Mouse (Mus musculus) lung, postnatal 0 days (tissue): ENCODE measurements around the gene Gm34653. TPM values are rescaled to one million over a fixed set of nuclear protein-coding genes. Genes with fewer than 3 reads are reported as not detected.

Source experiments
- ATAC-seq: fragments of 200-750 bp; cut with Nextera tagmentation; 2 replicates; pipeline ENCODE4 v1.8.0; 2017; ENCODE audit warnings: moderate library complexity
- DNase-seq: peaks from one replicate; pipeline ENCODE4 v3.0.0-alpha.2; 2016; ENCODE audit warnings: low spot score
- H3K27ac ChIP-seq: fragments of 300-500 bp; sonication (generic); 2 replicates; pipeline ENCODE4 v1.5.1; 2014; ENCODE audit warnings: antibody characterized with exemption, mild to moderate bottlenecking, low read length, mixed read lengths
- H3K27me3 ChIP-seq: fragments of 300-500 bp; sonication (generic); replicated peaks from 2 replicates; pipeline ENCODE4 v1.6.1; 2014; ENCODE audit warnings: low read length, mixed read lengths; ENCODE audit not compliant: insufficient read depth
- H3K36me3 ChIP-seq: fragments of 300-500 bp; sonication (generic); 2 replicates; pipeline ENCODE4 v1.6.1; 2014; ENCODE audit warnings: low read length, mixed read lengths; ENCODE audit not compliant: insufficient read depth
- H3K4me1 ChIP-seq: fragments of 300-500 bp; sonication (generic); 2 replicates; pipeline ENCODE4 v1.6.1; 2014; ENCODE audit warnings: antibody characterized with exemption, low read depth, low read length, mixed read lengths; ENCODE audit not compliant: insufficient read depth
- H3K4me2 ChIP-seq: fragments of 300-500 bp; sonication (generic); replicated peaks from 2 replicates; pipeline ENCODE4 v1.6.1; 2014; ENCODE audit warnings: low read depth, mild to moderate bottlenecking, low read length, moderate library complexity, mixed read lengths
- H3K4me3 ChIP-seq: fragments of 300-500 bp; sonication (generic); 2 replicates; pipeline ENCODE4 v1.5.1; 2014; ENCODE audit warnings: low read depth, low read length
- H3K9ac ChIP-seq: fragments of 300-500 bp; sonication (generic); replicated peaks from 2 replicates; pipeline ENCODE4 v1.6.1; 2014; ENCODE audit warnings: low read depth, mild to moderate bottlenecking
- H3K9me3 ChIP-seq: fragments of 300-500 bp; sonication (generic); 2 replicates; pipeline ENCODE4 v1.6.1; 2016; ENCODE audit warnings: low read length, mixed read lengths
- CTCF ChIP-seq: IDR thresholded peaks from 2 replicates; pipeline ENCODE4 v1.5.1; 2016; ENCODE audit warnings: antibody characterized with exemption, mild to moderate bottlenecking
- EP300 ChIP-seq: IDR thresholded peaks from 2 replicates; pipeline ENCODE4 v1.6.1; 2016; ENCODE audit warnings: antibody characterized with exemption, mild to moderate bottlenecking, control low read depth
- WGBS: fragments of 180-500 bp; shearing (Covaris S2); extraction: QIAGEN DNeasy Blood & Tissue Kit; methylation state at CpG from one replicate; pipeline ENCODE4 v1.1.7; 2014; 5-methylcytosine and 5-hydroxymethylcytosine counted together
- polyA plus RNA-seq: library from polyadenylated mRNA; unstranded; fragments of >200 nt; fragmentation: Nextera tagmentation; extraction: Ambion mirVana; gene quantifications from 2 replicates; pipeline ENCODE4 v1.2.1, GENCODE M21; 2015

Gene Gm34653
- polyA plus RNA-seq, 1 experiment from 2014 or later = not detected

- Histone ChIP-seq H3K4me2 (no peak overlapping the region), H3K36me3 (no peaks in the 10 kb centered on the region), H3K27me3 (no peaks in the 10 kb centered on the region), H3K27ac (peak overlapping the region; percentile 59; the same call in 1 of the 2 replicates), H3K4me3 (no peak overlapping the region), H3K9ac (no peak overlapping the region), H3K4me1 (no peaks in the 10 kb centered on the region), H3K9me3 (no peaks in the 10 kb centered on the region)
- peak; percentile 25 for DNase-seq
- no peak for TF ChIP-seq CTCF
- peak; percentile 73 for TF ChIP-seq EP300
- WGBS = 72% methylated on average over 11 of the region's 11 CpGs
- ATAC-seq = peak; percentile 85
Observed at GRCm38 (mm10) chr2:34843211-34843939, 10.6 kb downstream of the Gm34653 start.

GRCm38 (mm10) chr2:34847702-34848101 lies 14.9 kb downstream of the Gm34653 start:
- Histone ChIP-seq H3K27ac (no peak overlapping the region), H3K27me3 (no peaks in the 10 kb centered on the region), H3K36me3 (0 out of 2 replicates have a peak, but pooled peaks cover 10% of the 10 kb centered on the region), H3K4me3 (no peak overlapping the region), H3K4me1 (no peaks in the 10 kb centered on the region), H3K9ac (no peak overlapping the region), H3K4me2 (no peak overlapping the region), H3K9me3 (no peaks in the 10 kb centered on the region)
- no peak for ATAC-seq
- WGBS = 76% methylated on average over 1 of the region's 1 CpGs
- TF ChIP-seq CTCF (no peak), EP300 (no peak)
- no peak for DNase-seq

GRCm38 (mm10) chr2:34855265-34855664 lies 22.5 kb downstream of the Gm34653 start:
- ATAC-seq (no peak), DNase-seq (no peak)
- TF ChIP-seq CTCF = peak; percentile 61
- TF ChIP-seq EP300 = no peak
- H3K9ac ChIP-seq = no peak overlapping the region
- H3K4me2 ChIP-seq = no peak overlapping the region
- H3K4me1 ChIP-seq = no peaks in the 10 kb centered on the region
- H3K4me3 ChIP-seq = no peak overlapping the region
- H3K9me3 ChIP-seq = no peaks in the 10 kb centered on the region
- 91% methylated on average over 4 of the region's 4 CpGs for WGBS
- no peak overlapping the region for H3K27ac ChIP-seq
- H3K27me3 ChIP-seq = no peaks in the 10 kb centered on the region
- peaks cover 41% of the 10 kb centered on the region for H3K36me3 ChIP-seq

- H3K27ac ChIP-seq = no peak overlapping the region
- DNase-seq (no peak), ATAC-seq (no peak)
- H3K27me3 ChIP-seq = no peaks in the 10 kb centered on the region
- 92% methylated on average over 8 of the region's 8 CpGs for WGBS
- TF ChIP-seq CTCF = no peak
- TF ChIP-seq EP300 = no peak
- no peaks in the 10 kb centered on the region for H3K9me3 ChIP-seq
- H3K4me3 ChIP-seq = no peak overlapping the region
- H3K4me2 ChIP-seq = no peak overlapping the region
- no peaks in the 10 kb centered on the region for H3K4me1 ChIP-seq
- H3K9ac ChIP-seq = no peak overlapping the region
- peaks cover 34% of the 10 kb centered on the region for H3K36me3 ChIP-seq
Observed at GRCm38 (mm10) chr2:34857728-34858127, 24.9 kb downstream of the Gm34653 start.

- TF ChIP-seq EP300 (no peak), CTCF (no peak)
- no peak for ATAC-seq
- peak overlapping the region; percentile 79 for H3K4me2 ChIP-seq
- H3K4me3 ChIP-seq = peak overlapping the region; percentile 90; the same call in 1 of the 2 replicates
- peak overlapping the region; percentile 41; the same call in 1 of the 2 replicates for H3K9ac ChIP-seq
- 29% methylated on average over 5 of the region's 5 CpGs for whole genome bisulfite sequencing
- peak; percentile 39 for DNase-seq
- H3K9me3 ChIP-seq = no peaks in the 10 kb centered on the region
- no peak overlapping the region for H3K27ac ChIP-seq
- H3K4me1 ChIP-seq = peaks cover 6% of the 10 kb centered on the region; the same call in 1 of the 2 replicates
- H3K27me3 ChIP-seq = no peaks in the 10 kb centered on the region
- peaks cover 10% of the 10 kb centered on the region for H3K36me3 ChIP-seq
Observed at GRCm38 (mm10) chr2:34869680-34870079, 36.9 kb downstream of the Gm34653 start.

GRCm38 (mm10) chr2:34870520-34871474 lies 38.0 kb downstream of the Gm34653 start:
- peak overlapping the region; percentile 90 for H3K4me3 ChIP-seq

More at GRCm38 (mm10) chr2:34870520-34871474, 38.0 kb downstream of the Gm34653 start:
- peak; percentile 97 for ATAC-seq
- DNase-seq = peak; percentile 100
- Histone ChIP-seq H3K9me3 (no peaks in the 10 kb centered on the region), H3K9ac (peak overlapping the region; percentile 76), H3K27ac (peak overlapping the region; percentile 96), H3K27me3 (no peaks in the 10 kb centered on the region), H3K36me3 (peaks cover under 1% of the 10 kb centered on the region; the same call in 1 of the 2 replicates), H3K4me2 (peak overlapping the region; percentile 79), H3K4me1 (peaks cover 6% of the 10 kb centered on the region; the same call in 1 of the 2 replicates)
- TF ChIP-seq EP300 (peak; percentile 99), CTCF (no peak)
- WGBS = under 1% methylated on average over 67 of the region's 67 CpGs
